Mouse (Mus musculus) forebrain, embryonic 11.5 days (tissue): ENCODE results near the gene Aldh16a1. TPM values are rescaled to one million over a fixed set of nuclear protein-coding genes. Genes with fewer than 3 reads are reported as not detected.

Experiments used
- ATAC-seq: fragments of 200-750 bp; cut with Nextera tagmentation; replicated peaks from 2 replicates; pipeline ENCODE4 v1.8.0; 2017; ENCODE audit warnings: moderate TSS enrichment; ENCODE audit not compliant: low FRiP score
- DNase-seq: peaks from one replicate; pipeline ENCODE4 v3.0.0-alpha.2; 2017; ENCODE audit warnings: low spot score
- H3K27ac ChIP-seq: fragments of 300-500 bp; sonication (generic); 2 replicates; pipeline ENCODE4 v1.5.1; 2014; ENCODE audit warnings: low read depth, low read length
- H3K27me3 ChIP-seq: fragments of 300-500 bp; sonication (generic); 2 replicates; pipeline ENCODE4 v1.6.1; 2014; ENCODE audit warnings: mild to moderate bottlenecking, low read length, mixed read lengths; ENCODE audit not compliant: control insufficient read depth, insufficient read depth
- H3K36me3 ChIP-seq: fragments of 300-500 bp; sonication (generic); 2 replicates; pipeline ENCODE4 v1.6.1; 2014; ENCODE audit warnings: mild to moderate bottlenecking, low read length, moderate library complexity, mixed read lengths; ENCODE audit not compliant: control insufficient read depth, insufficient read depth
- H3K4me1 ChIP-seq: fragments of 300-500 bp; sonication (generic); replicated peaks from 2 replicates; pipeline ENCODE4 v1.6.1; 2014; ENCODE audit warnings: low read length, mixed read lengths; ENCODE audit not compliant: control insufficient read depth, insufficient read depth
- H3K4me2 ChIP-seq: fragments of 300-500 bp; sonication (generic); 2 replicates; pipeline ENCODE4 v1.6.1; 2014; ENCODE audit warnings: low read depth, mild to moderate bottlenecking, low read length, moderate library complexity, mixed read lengths; ENCODE audit not compliant: severe bottlenecking
- H3K4me3 ChIP-seq: fragments of 300-500 bp; sonication (generic); 2 replicates; pipeline ENCODE4 v1.5.1; 2014; ENCODE audit warnings: low read depth, low read length
- H3K9ac ChIP-seq: fragments of 300-500 bp; sonication (generic); 2 replicates; pipeline ENCODE4 v1.6.1; 2014; ENCODE audit warnings: low read length
- H3K9me3 ChIP-seq: fragments of 300-500 bp; sonication (generic); 2 replicates; pipeline ENCODE4 v1.6.1; 2016; ENCODE audit warnings: low read length, mixed read lengths; ENCODE audit not compliant: control insufficient read depth
- WGBS: fragments of 180-500 bp; shearing (Covaris S2); extraction: QIAGEN DNeasy Blood & Tissue Kit; methylation state at CpG from one replicate; pipeline ENCODE4 v1.1.7; 2014; 5-methylcytosine and 5-hydroxymethylcytosine counted together
- polyA plus RNA-seq: library from polyadenylated mRNA; unstranded; fragments of >200 nt; fragmentation: Nextera tagmentation; extraction: Ambion mirVana; gene quantifications from 2 replicates; pipeline ENCODE4 v1.2.1, GENCODE M21; 2014

The Aldh16a1 gene
- polyA plus RNA-seq, 1 experiment from 2014 or later = 44.0 TPM

GRCm38 (mm10) chr7:45106441-45106840, 47.9 kb downstream of the Aldh16a1 start:
- 44% methylated on average over 6 of the region's 6 CpGs for WGBS
- Histone ChIP-seq H3K9ac (no peak overlapping the region; the same call in 1 of the 2 replicates), H3K9me3 (no peaks in the 10 kb centered on the region), H3K27me3 (no peaks in the 10 kb centered on the region), H3K4me1 (no peaks in the 10 kb centered on the region), H3K4me2 (no peak overlapping the region), H3K27ac (no peak overlapping the region), H3K4me3 (no peak overlapping the region), H3K36me3 (no peaks in the 10 kb centered on the region)
- ATAC-seq (no peak), DNase-seq (no peak)

DNA sequence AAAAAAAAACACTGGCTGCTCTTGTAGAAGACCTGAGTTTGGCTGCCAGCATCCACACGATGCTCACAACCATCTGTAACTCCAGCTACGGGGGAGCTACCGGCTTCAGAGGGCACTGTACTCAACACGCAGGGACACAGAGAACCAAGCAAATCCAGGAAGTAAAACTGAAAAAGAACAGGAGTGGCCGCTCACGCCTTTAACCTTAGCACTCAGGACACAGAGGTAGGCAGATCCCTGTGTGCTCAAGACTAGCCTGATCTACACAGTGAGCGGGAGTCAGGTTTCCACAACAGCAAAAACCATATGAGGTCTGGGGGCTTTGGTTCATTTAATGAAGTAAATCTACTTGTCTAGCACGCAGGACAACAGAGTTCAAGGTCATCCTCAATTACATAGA, 48.9 kb downstream of the Aldh16a1 start:
- H3K27me3 ChIP-seq = no peaks in the 10 kb centered on the region
- no peak overlapping the region for H3K9ac ChIP-seq
- H3K36me3 ChIP-seq = no peaks in the 10 kb centered on the region
- H3K9me3 ChIP-seq = no peaks in the 10 kb centered on the region
- 82% methylated on average over 8 of the region's 8 CpGs for WGBS
- H3K4me1 ChIP-seq = no peaks in the 10 kb centered on the region
- H3K27ac ChIP-seq = no peak overlapping the region
- no peak overlapping the region for H3K4me3 ChIP-seq
- DNase-seq = no peak
- no peak overlapping the region for H3K4me2 ChIP-seq
- ATAC-seq = no peak

- H3K9ac ChIP-seq = no peak overlapping the region
- H3K4me3 ChIP-seq = no peak overlapping the region
- no peak overlapping the region for H3K4me2 ChIP-seq
- H3K4me1 ChIP-seq = no peaks in the 10 kb centered on the region
- H3K36me3 ChIP-seq = no peaks in the 10 kb centered on the region
- DNase-seq = no peak
- no peak overlapping the region for H3K27ac ChIP-seq
- WGBS = 84% methylated on average over 5 of the region's 5 CpGs
- H3K27me3 ChIP-seq = no peaks in the 10 kb centered on the region
- ATAC-seq = no peak
- H3K9me3 ChIP-seq = no peaks in the 10 kb centered on the region
Measured at GRCm38 (mm10) chr7:45104941-45105340, 49.4 kb downstream of the Aldh16a1 start.

DNA sequence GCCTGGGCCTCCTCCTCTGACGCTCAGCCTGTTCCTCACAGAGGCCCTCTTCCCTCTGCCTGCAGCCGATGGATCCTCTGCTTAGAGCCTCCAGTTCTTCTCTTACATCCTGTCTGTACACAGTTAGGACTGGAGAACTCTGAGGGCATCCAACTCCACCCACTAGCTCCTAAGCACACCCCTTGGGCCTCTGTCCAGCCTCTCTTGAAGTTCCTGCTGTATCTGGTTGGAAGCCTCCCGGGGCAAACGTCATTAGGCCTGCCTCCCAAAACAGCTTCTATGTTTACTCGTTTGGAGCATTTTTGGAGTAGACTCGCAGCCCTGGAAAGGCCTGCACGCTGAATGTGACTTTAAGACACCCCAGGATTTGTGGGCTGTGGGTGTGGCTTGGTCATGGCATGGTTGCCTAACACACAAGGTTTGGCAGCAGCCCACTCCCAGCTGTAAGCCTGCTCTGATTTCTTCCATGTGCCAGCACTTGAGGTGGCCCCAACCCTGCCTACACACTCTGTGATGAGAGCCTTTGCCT, 50.7 kb downstream of the Aldh16a1 start, which contains the start of gene Fcgrt:
TSS of gene Fcgrt (minus strand) at position 200 of the 529 bp plus-strand sequence.
- Histone ChIP-seq H3K36me3 (no peaks in the 10 kb centered on the region), H3K27me3 (no peaks in the 10 kb centered on the region), H3K27ac (no peak within 1 kb of the TSS), H3K9ac (no peak within 1 kb of the TSS), H3K9me3 (no peaks in the 10 kb centered on the region), H3K4me1 (no peaks in the 10 kb centered on the region), H3K4me2 (no peak within 1 kb of the TSS), H3K4me3 (no peak within 1 kb of the TSS)
- DNase-seq (no peak), ATAC-seq (no peak)
- WGBS = 76% methylated on average over 7 of the region's 7 CpGs

GRCm38 (mm10) chr7:45102940-45103585, 51.3 kb downstream of the Aldh16a1 start:
- no peaks in the 10 kb centered on the region for H3K27me3 ChIP-seq
- H3K27ac ChIP-seq = no peak overlapping the region
- WGBS = 85% methylated on average over 9 of the region's 9 CpGs
- no peak overlapping the region for H3K4me3 ChIP-seq
- no peak for ATAC-seq
- no peak overlapping the region for H3K4me2 ChIP-seq
- H3K36me3 ChIP-seq = no peaks in the 10 kb centered on the region
- DNase-seq = no peak
- no peaks in the 10 kb centered on the region for H3K9me3 ChIP-seq
- H3K9ac ChIP-seq = no peak overlapping the region
- H3K4me1 ChIP-seq = no peaks in the 10 kb centered on the region

- ATAC-seq = no peak
- DNase-seq = no peak
Measured at GRCm38 (mm10) chr7:45102441-45102840, 51.9 kb downstream of the Aldh16a1 start.

GRCm38 (mm10) chr7:45100046-45100445, 54.3 kb downstream of the Aldh16a1 start:
- H3K4me1 ChIP-seq = no peaks in the 10 kb centered on the region
- no peak overlapping the region for H3K27ac ChIP-seq
- H3K27me3 ChIP-seq = no peaks in the 10 kb centered on the region
- H3K9me3 ChIP-seq = no peaks in the 10 kb centered on the region
- H3K4me2 ChIP-seq = no peak overlapping the region
- ATAC-seq (no peak), DNase-seq (no peak)
- 96% methylated on average over 6 of the region's 6 CpGs for WGBS
- H3K36me3 ChIP-seq = no peaks in the 10 kb centered on the region
- H3K9ac ChIP-seq = no peak overlapping the region
- H3K4me3 ChIP-seq = no peak overlapping the region

More at GRCm38 (mm10) chr7:45102441-45102840, 51.9 kb downstream of the Aldh16a1 start:
- no peaks in the 10 kb centered on the region for H3K4me1 ChIP-seq
- H3K27ac ChIP-seq = no peak overlapping the region
- H3K27me3 ChIP-seq = no peaks in the 10 kb centered on the region
- H3K9me3 ChIP-seq = no peaks in the 10 kb centered on the region
- 91% methylated on average over 11 of the region's 11 CpGs for WGBS
- no peak overlapping the region for H3K4me2 ChIP-seq
- no peaks in the 10 kb centered on the region for H3K36me3 ChIP-seq
- no peak overlapping the region for H3K4me3 ChIP-seq
- no peak overlapping the region for H3K9ac ChIP-seq

GRCm38 (mm10) chr7:45098541-45099240, 55.7 kb downstream of the Aldh16a1 start:
- ATAC-seq (no peak), DNase-seq (no peak)
- 88% methylated on average over 8 of the region's 8 CpGs for WGBS
- Histone ChIP-seq H3K9ac (no peak overlapping the region), H3K36me3 (no peaks in the 10 kb centered on the region), H3K4me1 (no peaks in the 10 kb centered on the region), H3K9me3 (no peaks in the 10 kb centered on the region), H3K27ac (no peak overlapping the region), H3K27me3 (no peaks in the 10 kb centered on the region), H3K4me3 (no peak overlapping the region), H3K4me2 (no peak overlapping the region)
